Mouse (Mus musculus) bone marrow macrophage, adult 2 months (primary cell): ENCODE measurements around the gene Zfp369.

Experiments used
- CTCF ChIP-seq: IDR thresholded peaks from 2 replicates; pipeline ENCODE4 v1.5.1; 2012; ENCODE audit warnings: low read depth, mild to moderate bottlenecking, low read length, moderate library complexity
- POLR2A ChIP-seq: IDR thresholded peaks from 2 replicates; pipeline ENCODE4 v1.6.1; 2012; ENCODE audit warnings: mild to moderate bottlenecking, low read depth, low read length, borderline replicate concordance

- no peak for TF ChIP-seq CTCF
- no peak for TF ChIP-seq POLR2A
These were observed 20.2 kb upstream of the Zfp369 start for GRCm38 (mm10) chr13:65258175-65258954.
